Mouse (Mus musculus) limb, embryonic 15.5 days (tissue): Measurements from ENCODE around the gene Med19. TPM values are rescaled to one million over a fixed set of nuclear protein-coding genes. Genes with fewer than 3 reads are reported as not detected.

Experiments used
- polyA plus RNA-seq: library from polyadenylated mRNA; unstranded; fragments of >200 nt; fragmentation: Nextera tagmentation; extraction: Ambion mirVana; gene quantifications from 2 replicates; pipeline ENCODE4 v1.2.1, GENCODE M21; 2015

Gene Med19
- polyA plus RNA-seq, 1 experiment from 2014 or later, result 27.6 TPM

Other genes with a start within 250 kb of the Med19 start
- 28.6 and 29.9 TPM in 2 replicates for gene Tfpi, start 201.6 kb upstream of the Med19 start, polyA plus RNA-seq
- 51.3 and 52.7 TPM in 2 replicates for gene Ctnnd1, start 27.6 kb upstream of the Med19 start, polyA plus RNA-seq
- 0.08 and 0.11 TPM in 2 replicates for gene Btbd18, start 19.3 kb upstream of the Med19 start, polyA plus RNA-seq
- 211 and 227 TPM in 2 replicates for gene Selenoh, start 7.6 kb upstream of the Med19 start, polyA plus RNA-seq
- gene Gm28635, start 361 bp upstream of the Med19 start, polyA plus RNA-seq, result not detected in 2 replicates
- gene Tmx2, start 738 bp downstream of the Med19 start, polyA plus RNA-seq, result 95.2 and 98.7 TPM in 2 replicates
- gene Zdhhc5, start 36.8 kb downstream of the Med19 start, polyA plus RNA-seq, result 32.1 and 32.5 TPM in 2 replicates
- 26.8 and 28.7 TPM in 2 replicates for gene Clp1, start 48.9 kb downstream of the Med19 start, polyA plus RNA-seq
- 5.7 and 7.1 TPM in 2 replicates for gene Ypel4, start 55.7 kb downstream of the Med19 start, polyA plus RNA-seq
- gene Gm19426, start 65.3 kb downstream of the Med19 start, polyA plus RNA-seq, result 6.5 and 7.0 TPM in 2 replicates
- 47.0 and 55.8 TPM in 2 replicates for gene Serping1, start 97.0 kb downstream of the Med19 start, polyA plus RNA-seq
- 45.5 and 49.2 TPM in 2 replicates for gene Ube2l6, start 120.4 kb downstream of the Med19 start, polyA plus RNA-seq
- gene Smtnl1, start 144.2 kb downstream of the Med19 start, polyA plus RNA-seq, result 0.76 and 3.4 TPM in 2 replicates
- gene Timm10, start 148.6 kb downstream of the Med19 start, polyA plus RNA-seq, result 45.0 and 49.8 TPM in 2 replicates
- 14.5 and 16.5 TPM in 2 replicates for gene Slc43a1, start 160.4 kb downstream of the Med19 start, polyA plus RNA-seq
- 0.96 TPM in 2 replicates for gene Rtn4rl2, start 208.3 kb downstream of the Med19 start, polyA plus RNA-seq